Mouse (Mus musculus): ENCODE results near the gene Zfp354b.

Zfp354b gene

GRCm38 (mm10) chr11:50878641-50879040 lies 52.8 kb downstream of the Zfp354b start:
- no peak for DNase-seq
